Mouse (Mus musculus) forebrain, postnatal 0 days (tissue): ENCODE measurements around the gene Fbxw11. TPM values are rescaled to one million over a fixed set of nuclear protein-coding genes. Genes with fewer than 3 reads are reported as not detected.
A peak's percentile ranks its signal among the peaks of the same experiment; 100 is the strongest.

Experiments used
- ATAC-seq: fragments of 200-750 bp; cut with Nextera tagmentation; 2 replicates; pipeline ENCODE4 v1.8.0; 2017; ENCODE audit warnings: mild to moderate bottlenecking, moderate library complexity
- DNase-seq: peaks from one replicate; pipeline ENCODE4 v3.0.0-alpha.2; 2015
- H3K27ac ChIP-seq: fragments of 300-500 bp; sonication (generic); 2 replicates; pipeline ENCODE4 v1.5.1; 2014; ENCODE audit warnings: low read depth, mild to moderate bottlenecking, antibody characterized with exemption, low read length, moderate library complexity, mixed read lengths
- H3K27me3 ChIP-seq: fragments of 300-500 bp; sonication (generic); 2 replicates; pipeline ENCODE4 v1.6.1; 2014; ENCODE audit warnings: mild to moderate bottlenecking, low read length, mixed read lengths; ENCODE audit not compliant: insufficient read depth
- H3K36me3 ChIP-seq: fragments of 300-500 bp; sonication (generic); 2 replicates; pipeline ENCODE4 v1.6.1; 2014; ENCODE audit warnings: mild to moderate bottlenecking, moderate library complexity; ENCODE audit not compliant: insufficient read depth
- H3K4me1 ChIP-seq: fragments of 300-500 bp; sonication (generic); 2 replicates; pipeline ENCODE4 v1.6.1; 2014; ENCODE audit warnings: antibody characterized with exemption; ENCODE audit not compliant: insufficient read depth
- H3K4me2 ChIP-seq: fragments of 300-500 bp; sonication (generic); 2 replicates; pipeline ENCODE4 v1.6.1; 2014; ENCODE audit warnings: low read depth, mild to moderate bottlenecking, moderate library complexity
- H3K4me3 ChIP-seq: fragments of 300-500 bp; sonication (generic); 2 replicates; pipeline ENCODE4 v1.5.1; 2014; ENCODE audit warnings: low read depth, low read length, mixed read lengths
- H3K9ac ChIP-seq: fragments of 300-500 bp; sonication (generic); 2 replicates; pipeline ENCODE4 v1.6.1; 2014; ENCODE audit warnings: mild to moderate bottlenecking
- H3K9me3 ChIP-seq: fragments of 300-500 bp; sonication (generic); 2 replicates; pipeline ENCODE4 v1.6.1; 2016; ENCODE audit warnings: low read length
- CTCF ChIP-seq: sonication (generic); IDR thresholded peaks from 2 replicates; pipeline ENCODE4 v1.5.1; 2016; ENCODE audit warnings: antibody characterized with exemption, control low read depth, low read depth
- WGBS: fragments of 180-500 bp; shearing (Covaris S2); extraction: QIAGEN DNeasy Blood & Tissue Kit; methylation state at CpG from one replicate; pipeline ENCODE4 v1.1.7; 2014; 5-methylcytosine and 5-hydroxymethylcytosine counted together
- polyA plus RNA-seq: library from polyadenylated mRNA; unstranded; fragments of >200 nt; fragmentation: Nextera tagmentation; extraction: Ambion mirVana; gene quantifications from 2 replicates; pipeline ENCODE4 v1.2.1, GENCODE M21; 2015
- total RNA-seq: library from RNA; depleted of rRNA; stranded (reverse); fragments of >200 nt; gene quantifications from 2 replicates; pipeline ENCODE4 v1.2.3, GENCODE M21; 2014; rRNA removed

The Fbxw11 gene
- 147 and 161 TPM in 2 replicates for total RNA-seq
- 85.9 and 110 TPM in 2 replicates for polyA plus RNA-seq

DNA sequence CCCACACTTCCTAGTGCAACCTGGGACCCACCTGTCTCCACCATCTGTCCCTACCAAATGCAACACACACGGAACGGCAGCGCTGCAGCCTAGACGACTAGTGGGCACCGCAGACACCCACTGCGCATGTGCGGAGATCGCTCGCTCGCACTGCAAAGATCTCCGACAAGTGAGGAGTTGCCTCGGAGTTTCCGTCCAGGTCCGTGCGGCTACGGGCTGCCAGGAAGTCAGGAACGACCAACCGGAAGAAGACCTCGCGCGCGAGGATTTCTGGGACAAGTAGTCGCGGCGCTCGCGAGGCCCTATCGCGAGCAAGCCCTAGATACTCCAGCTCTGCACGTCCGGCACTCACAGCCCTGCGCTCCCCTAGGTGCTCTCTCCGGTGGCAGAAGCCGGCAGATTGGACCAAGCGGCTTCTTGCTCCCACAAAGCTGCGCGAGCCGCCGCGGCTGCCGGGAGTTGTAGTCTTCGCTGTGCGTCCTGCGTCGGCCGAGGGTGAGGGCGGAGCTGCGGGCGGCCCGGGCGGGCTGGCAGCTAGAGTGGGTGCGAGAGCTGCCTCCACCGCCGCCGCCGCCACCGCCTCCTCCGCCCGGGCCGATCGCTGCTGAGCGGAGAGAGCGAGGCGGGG is at the start of gene Fbxw11:
TSS of gene Fbxw11 (plus strand) at position 476 of the 628 bp plus-strand sequence.
- H3K9me3 ChIP-seq: no peaks in the 10 kb centered on the region
- H3K36me3 ChIP-seq: no peaks in the 10 kb centered on the region
- ATAC-seq (peak; percentile 95), DNase-seq (peak; percentile 98)
- peak within 1 kb of the TSS; percentile 95 for H3K9ac ChIP-seq
- WGBS: 1% methylated on average over 58 of the region's 64 CpGs
- no peaks in the 10 kb centered on the region for H3K27me3 ChIP-seq
- H3K4me2 ChIP-seq: peak within 1 kb of the TSS; percentile 66
- H3K4me1 ChIP-seq: peaks cover 12% of the 10 kb centered on the region
- TF ChIP-seq CTCF: peak; percentile 24
- peak within 1 kb of the TSS; percentile 96 for H3K4me3 ChIP-seq
- peak within 1 kb of the TSS; percentile 99 for H3K27ac ChIP-seq

DNA sequence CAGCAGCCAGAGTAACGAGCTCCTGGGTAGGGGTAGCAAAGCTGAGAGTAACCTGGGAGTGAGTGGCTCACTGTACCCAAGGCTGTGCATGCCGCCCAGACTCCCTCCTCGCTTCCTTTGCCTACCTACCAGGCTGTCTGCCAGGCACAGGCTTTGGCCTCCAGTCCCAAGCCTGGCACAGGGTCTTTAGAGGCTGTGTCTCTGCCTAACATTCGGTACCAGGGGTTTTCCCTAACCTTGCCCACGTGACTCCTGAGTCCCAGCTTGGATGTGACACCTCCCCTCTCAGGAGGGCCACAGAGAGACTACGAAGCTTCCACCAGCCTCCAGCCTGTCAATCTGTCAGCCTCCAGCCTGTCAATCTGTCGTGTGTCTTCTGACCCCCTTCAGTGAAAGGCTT is 49.4 kb upstream of the Fbxw11 start:
- no peak for ATAC-seq
- TF ChIP-seq CTCF: no peak

DNA sequence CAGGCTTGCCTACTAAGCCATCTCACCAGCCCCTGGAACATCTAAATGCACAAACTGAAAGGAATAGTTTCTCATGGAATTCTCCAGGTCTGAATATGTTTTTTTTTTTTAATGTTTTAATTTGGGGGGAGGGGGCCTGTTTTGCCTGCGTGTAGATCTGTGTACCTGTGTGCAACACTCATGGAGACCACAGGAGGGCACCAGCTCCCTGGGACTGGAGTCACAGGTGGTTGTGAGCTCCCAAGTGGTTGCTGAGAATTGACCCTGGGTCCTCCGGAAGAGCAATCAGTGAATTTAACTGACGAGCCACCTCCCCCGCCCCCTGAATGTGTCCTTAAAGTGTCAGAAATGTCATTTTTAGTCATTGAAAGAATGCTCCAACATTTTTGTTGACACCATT is 48.4 kb upstream of the Fbxw11 start:
- H3K4me2 ChIP-seq: no peak overlapping the region
- no peaks in the 10 kb centered on the region for H3K9me3 ChIP-seq
- H3K36me3 ChIP-seq: no peaks in the 10 kb centered on the region; the same call in 1 of the 2 replicates
- peaks cover 5% of the 10 kb centered on the region; the same call in 1 of the 2 replicates for H3K4me1 ChIP-seq
- DNase-seq: no peak
- 96% methylated on average over 4 of the region's 4 CpGs for WGBS
- no peak for TF ChIP-seq CTCF
- H3K9ac ChIP-seq: no peak overlapping the region
- no peak overlapping the region for H3K27ac ChIP-seq
- no peak for ATAC-seq
- H3K27me3 ChIP-seq: no peaks in the 10 kb centered on the region
- no peak overlapping the region for H3K4me3 ChIP-seq

More for the DNA sequence above, 49.4 kb upstream of the Fbxw11 start:
- Histone ChIP-seq H3K4me3 (no peak overlapping the region), H3K27me3 (no peaks in the 10 kb centered on the region), H3K36me3 (no peaks in the 10 kb centered on the region), H3K27ac (no peak overlapping the region), H3K4me2 (no peak overlapping the region), H3K9ac (no peak overlapping the region), H3K9me3 (no peaks in the 10 kb centered on the region), H3K4me1 (peaks cover 5% of the 10 kb centered on the region; the same call in 1 of the 2 replicates)
- DNase-seq: no peak
- 85% methylated on average over 7 of the region's 7 CpGs for WGBS

- TF ChIP-seq CTCF: no peak
- Histone ChIP-seq H3K9me3 (no peaks in the 10 kb centered on the region), H3K4me1 (no peaks in the 10 kb centered on the region), H3K27me3 (no peaks in the 10 kb centered on the region), H3K4me2 (no peak overlapping the region), H3K36me3 (no peaks in the 10 kb centered on the region; the same call in 1 of the 2 replicates), H3K9ac (no peak overlapping the region), H3K27ac (no peak overlapping the region), H3K4me3 (no peak overlapping the region)
- DNase-seq (no peak), ATAC-seq (no peak)
- 87% methylated on average over 6 of the region's 6 CpGs for WGBS
These were observed 42.2 kb upstream of the Fbxw11 start for GRCm38 (mm10) chr11:32600371-32600770.

DNA sequence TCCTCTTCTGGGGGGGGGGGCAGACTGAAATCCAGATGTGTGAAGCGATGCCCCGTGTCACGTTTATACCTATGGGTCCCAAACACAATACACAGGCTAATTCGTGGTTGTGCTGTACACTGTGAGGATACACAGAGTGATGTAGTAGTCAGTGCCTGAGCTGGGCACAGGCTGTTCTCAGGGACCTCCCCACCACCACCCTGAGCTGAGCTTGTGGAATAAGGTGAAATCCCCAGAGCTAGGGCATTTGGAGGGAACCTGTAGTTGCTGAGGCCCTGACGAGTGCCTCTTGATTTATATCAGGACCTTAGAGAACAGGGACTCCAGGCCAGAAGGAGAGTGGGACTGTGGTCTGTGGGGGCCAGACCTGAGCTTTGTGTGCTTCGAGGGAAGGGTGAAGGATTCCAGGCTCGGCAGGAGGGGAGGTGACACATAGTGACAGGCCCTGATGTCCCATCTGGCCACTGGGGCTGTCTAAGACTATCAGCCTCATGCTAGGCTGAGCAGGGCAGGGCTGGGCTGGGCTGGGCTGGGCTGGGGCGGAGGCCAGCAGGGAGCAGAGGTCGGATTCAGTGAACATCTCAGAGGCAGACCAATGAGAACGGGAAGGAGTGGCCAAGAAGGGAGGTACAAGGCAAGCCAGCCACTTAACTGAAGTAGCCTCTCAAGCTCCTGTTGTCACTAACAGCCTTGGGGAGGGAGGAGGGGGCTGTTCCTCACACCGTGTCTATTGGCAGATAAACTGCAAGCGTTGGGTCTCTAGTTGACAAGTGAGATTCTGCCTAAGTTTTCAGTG is 40.8 kb upstream of the Fbxw11 start:
- TF ChIP-seq CTCF: no peak
- Histone ChIP-seq H3K4me2 (no peak overlapping the region), H3K36me3 (no peaks in the 10 kb centered on the region; the same call in 1 of the 2 replicates), H3K27ac (no peak overlapping the region), H3K4me3 (no peak overlapping the region), H3K9ac (no peak overlapping the region), H3K4me1 (no peaks in the 10 kb centered on the region), H3K9me3 (no peaks in the 10 kb centered on the region), H3K27me3 (no peaks in the 10 kb centered on the region)
- peak; percentile 20; the same call in 1 of the 2 replicates for ATAC-seq
- no peak for DNase-seq
- WGBS: 52% methylated on average over 12 of the region's 12 CpGs

DNA sequence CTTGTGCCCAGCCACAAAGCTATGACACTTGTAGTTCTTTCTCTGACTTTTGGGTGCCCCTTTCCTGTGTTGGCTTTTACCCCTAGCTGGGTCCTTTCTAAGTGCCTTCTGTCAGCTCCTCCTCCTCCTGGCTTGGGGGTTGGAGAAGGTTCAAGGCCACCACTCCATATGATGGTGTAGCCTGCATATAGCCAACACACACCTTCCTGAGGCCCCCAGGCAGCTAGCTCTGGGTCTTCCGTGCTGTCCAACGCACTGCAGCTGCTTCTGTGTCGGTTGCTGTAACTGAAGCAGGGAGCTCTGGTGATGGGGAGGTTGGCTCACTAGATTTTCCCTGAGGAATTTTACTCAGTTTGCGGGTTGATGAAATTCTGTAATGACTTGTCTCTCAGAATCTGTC is 37.9 kb upstream of the Fbxw11 start:
- no peak overlapping the region for H3K27ac ChIP-seq
- DNase-seq: no peak
- no peak overlapping the region for H3K9ac ChIP-seq
- no peaks in the 10 kb centered on the region for H3K36me3 ChIP-seq
- H3K4me1 ChIP-seq: no peaks in the 10 kb centered on the region
- no peaks in the 10 kb centered on the region for H3K27me3 ChIP-seq
- no peak overlapping the region for H3K4me2 ChIP-seq
- WGBS: 37% methylated on average over 4 of the region's 4 CpGs
- no peak for TF ChIP-seq CTCF
- no peak for ATAC-seq
- no peak overlapping the region for H3K4me3 ChIP-seq
- no peaks in the 10 kb centered on the region for H3K9me3 ChIP-seq
